Mouse (Mus musculus): ENCODE measurements around the gene Mt4. TPM values are rescaled to one million over a fixed set of nuclear protein-coding genes. Genes with fewer than 3 reads are reported as not detected.

Mt4 gene
- polyA plus RNA-seq, 1 experiment from 2014 or later, result 1.3 TPM

- DNase-seq (ENCODE audit: low spot score) (no peak), ATAC-seq (replicated peaks; ENCODE audit: low FRiP score, low TSS enrichment, low read depth) (no peak)
- H3K9me3 ChIP-seq (ENCODE audit: control insufficient read depth, low read length), result no peaks in the 10 kb centered on the region
- H3K27ac ChIP-seq (ENCODE audit: low read depth), result no peak overlapping the region
- H3K9ac ChIP-seq (ENCODE audit: low read length), result no peak overlapping the region
- WGBS, result 61% methylated on average over 6 of the region's 6 CpGs
- H3K4me3 ChIP-seq (ENCODE audit: low read depth, low read length), result no peak overlapping the region
- peaks cover 2% of the 10 kb centered on the region; the same call in 1 of the 2 replicates for H3K4me1 ChIP-seq (replicated peaks; ENCODE audit: control insufficient read depth, insufficient read depth, low read length)
- no peak overlapping the region for H3K4me2 ChIP-seq (ENCODE audit: low read length)
- H3K36me3 ChIP-seq (ENCODE audit: control insufficient read depth, insufficient read depth, low read length), result no peaks in the 10 kb centered on the region
- peaks cover 63% of the 10 kb centered on the region for H3K27me3 ChIP-seq (replicated peaks; ENCODE audit: control insufficient read depth, insufficient read depth, low read length)
Observed at GRCm38 (mm10) chr8:94185791-94186190, 48.8 kb downstream of the Mt4 start.

GRCm38 (mm10) chr8:94186542-94186941 is 49.5 kb downstream of the Mt4 start:
- Histone ChIP-seq H3K27me3 (replicated peaks; ENCODE audit: control insufficient read depth, insufficient read depth, low read length) (peaks cover 59% of the 10 kb centered on the region), H3K9me3 (ENCODE audit: control insufficient read depth, low read length) (no peaks in the 10 kb centered on the region), H3K9ac (ENCODE audit: low read length) (no peak overlapping the region), H3K36me3 (ENCODE audit: control insufficient read depth, insufficient read depth, low read length) (no peaks in the 10 kb centered on the region), H3K4me1 (replicated peaks; ENCODE audit: control insufficient read depth, insufficient read depth, low read length) (peaks cover 8% of the 10 kb centered on the region; the same call in 1 of the 2 replicates), H3K27ac (ENCODE audit: low read depth) (no peak overlapping the region), H3K4me3 (ENCODE audit: low read depth, low read length) (no peak overlapping the region), H3K4me2 (ENCODE audit: low read length) (peak overlapping the region; percentile 25)
- WGBS, result 2% methylated on average over 17 of the region's 17 CpGs
- peak; percentile 83 for ATAC-seq (replicated peaks; ENCODE audit: low FRiP score, low TSS enrichment, low read depth)
- peak; percentile 87 for DNase-seq (ENCODE audit: low spot score)

GRCm38 (mm10) chr8:94187290-94188002 is 50.4 kb downstream of the Mt4 start:
- no peak for DNase-seq (ENCODE audit: low spot score)
- WGBS, result 41% methylated on average over 21 of the region's 21 CpGs
- H3K4me2 ChIP-seq (ENCODE audit: low read length), result 0 out of 2 replicates have a peak overlapping the region, but pooled peaks have one; percentile 25

More at GRCm38 (mm10) chr8:94187290-94188002, 50.4 kb downstream of the Mt4 start:
- Histone ChIP-seq H3K4me3 (ENCODE audit: low read depth, low read length) (no peak overlapping the region), H3K36me3 (ENCODE audit: control insufficient read depth, insufficient read depth, low read length) (no peaks in the 10 kb centered on the region), H3K4me1 (replicated peaks; ENCODE audit: control insufficient read depth, insufficient read depth, low read length) (peaks cover 8% of the 10 kb centered on the region; the same call in 1 of the 2 replicates), H3K9me3 (ENCODE audit: control insufficient read depth, low read length) (no peaks in the 10 kb centered on the region), H3K9ac (ENCODE audit: low read length) (no peak overlapping the region), H3K27me3 (replicated peaks; ENCODE audit: control insufficient read depth, insufficient read depth, low read length) (peaks cover 51% of the 10 kb centered on the region), H3K27ac (ENCODE audit: low read depth) (no peak overlapping the region)
- ATAC-seq (replicated peaks; ENCODE audit: low FRiP score, low TSS enrichment, low read depth), result no peak

Other genes starting within 250 kb of the Mt4 start
- 42.4 and 47.8 TPM in 2 replicates for gene Amfr, start 124.4 kb upstream of the Mt4 start, polyA plus RNA-seq (2014; fragmentation: Nextera tagmentation; extraction: Ambion mirVana)
- 128 and 141 TPM in 2 replicates for gene Nudt21, start 100.2 kb upstream of the Mt4 start, polyA plus RNA-seq (2014; fragmentation: Nextera tagmentation; extraction: Ambion mirVana)
- 13.4 and 17.1 TPM in 2 replicates for gene Ogfod1, start 100.0 kb upstream of the Mt4 start, polyA plus RNA-seq (2014; fragmentation: Nextera tagmentation; extraction: Ambion mirVana)
- gene Bbs2, start 38.3 kb upstream of the Mt4 start, polyA plus RNA-seq (2014; fragmentation: Nextera tagmentation; extraction: Ambion mirVana), result 12.2 and 13.2 TPM in 2 replicates
- gene Mt3, start 15.4 kb downstream of the Mt4 start, polyA plus RNA-seq (2014; fragmentation: Nextera tagmentation; extraction: Ambion mirVana), result 8.0 and 8.7 TPM in 2 replicates
- 104 and 155 TPM in 2 replicates for gene Mt2, start 35.5 kb downstream of the Mt4 start, polyA plus RNA-seq (2014; fragmentation: Nextera tagmentation; extraction: Ambion mirVana)
- 473 and 778 TPM in 2 replicates for gene Mt1, start 41.9 kb downstream of the Mt4 start, polyA plus RNA-seq (2014; fragmentation: Nextera tagmentation; extraction: Ambion mirVana)
- 90.0 and 98.1 TPM in 2 replicates for gene Nup93, start 77.4 kb downstream of the Mt4 start, polyA plus RNA-seq (2014; fragmentation: Nextera tagmentation; extraction: Ambion mirVana)
- 0.05 TPM in 1 of 2 replicates, not detected in the other for gene Slc12a3, start 192.0 kb downstream of the Mt4 start, polyA plus RNA-seq (2014; fragmentation: Nextera tagmentation; extraction: Ambion mirVana)
- gene Herpud1, start 249.2 kb downstream of the Mt4 start, polyA plus RNA-seq (2014; fragmentation: Nextera tagmentation; extraction: Ambion mirVana), result 77.7 and 97.4 TPM in 2 replicates

Measured in intestine, embryonic 14.5 days (tissue).